Mouse (Mus musculus) thymus, postnatal 10 days (tissue): ENCODE data around the gene Cdr1.

Experiments
- DNase-seq, 2 experiments: peaks; one replicate each; pipeline ENCODE4 v3.0.0; 2021; ENCODE audit warnings: low spot score in 2 of 2

Gene Cdr1

GRCm38 (mm10) chrX:61185458-61185857 lies at the start of gene Cdr1:
Gene Cdr1 (minus strand): TSS chrX:61185558.
- DNase-seq: no peak

- DNase-seq: no peak
These were observed 511 bp upstream of the Cdr1 start for GRCm38 (mm10) chrX:61185869-61186268.

- no peak for DNase-seq
These were observed 18.8 kb downstream of the Cdr1 start for GRCm38 (mm10) chrX:61166519-61166918.

- no peak for DNase-seq
These were observed 24.1 kb downstream of the Cdr1 start for GRCm38 (mm10) chrX:61161249-61161648.

GRCm38 (mm10) chrX:61154657-61155256 lies 30.6 kb downstream of the Cdr1 start:
- DNase-seq: no peak

GRCm38 (mm10) chrX:61154246-61154645 lies 31.1 kb downstream of the Cdr1 start:
- no peak for DNase-seq

- no peak for DNase-seq
These were observed 38.8 kb downstream of the Cdr1 start for GRCm38 (mm10) chrX:61146569-61146968.

- DNase-seq: no peak
These were observed 39.9 kb downstream of the Cdr1 start for GRCm38 (mm10) chrX:61145416-61145815.

- DNase-seq: no peak
These were observed 50.8 kb downstream of the Cdr1 start for GRCm38 (mm10) chrX:61134592-61134991.
